Mouse (Mus musculus) hindbrain, embryonic 11.5 days (tissue): ENCODE measurements at regions not wholly inside any gene's neighbourhood (a gene's known extent, or its start where the extent isn't known, plus 50 kb on each side); places are given as distances from the start of the nearest gene placed in this dataset.
A peak's percentile ranks its signal among the peaks of the same experiment; 100 is the strongest.

Source experiments
- ATAC-seq: fragments of 200-750 bp; cut with Nextera tagmentation; 2 replicates; pipeline ENCODE4 v1.8.0; 2017; ENCODE audit warnings: mild to moderate bottlenecking, moderate TSS enrichment, moderate library complexity; ENCODE audit not compliant: low FRiP score
- DNase-seq: peaks from one replicate; pipeline ENCODE4 v3.0.0-alpha.2; 2015; ENCODE audit warnings: low spot score
- H3K27ac ChIP-seq: fragments of 300-500 bp; sonication (generic); 2 replicates; pipeline ENCODE4 v1.5.1; 2014; ENCODE audit warnings: mild to moderate bottlenecking, low read depth, low read length
- H3K27me3 ChIP-seq: fragments of 300-500 bp; sonication (generic); 2 replicates; pipeline ENCODE4 v1.6.1; 2014; ENCODE audit warnings: mild to moderate bottlenecking, low read length, moderate library complexity, mixed read lengths; ENCODE audit not compliant: control insufficient read depth, insufficient read depth
- H3K36me3 ChIP-seq: fragments of 300-500 bp; sonication (generic); 2 replicates; pipeline ENCODE4 v1.6.1; 2014; ENCODE audit warnings: mild to moderate bottlenecking, low read length, moderate library complexity, mixed read lengths; ENCODE audit not compliant: control insufficient read depth, insufficient read depth
- H3K4me1 ChIP-seq: fragments of 300-500 bp; sonication (generic); replicated peaks from 2 replicates; pipeline ENCODE4 v1.6.1; 2014; ENCODE audit warnings: low read length, mixed read lengths; ENCODE audit not compliant: control insufficient read depth, insufficient read depth
- H3K4me2 ChIP-seq: fragments of 300-500 bp; sonication (generic); replicated peaks from 2 replicates; pipeline ENCODE4 v1.6.1; 2014; ENCODE audit warnings: mild to moderate bottlenecking, low read depth, low read length
- H3K4me3 ChIP-seq: fragments of 300-500 bp; sonication (generic); 2 replicates; pipeline ENCODE4 v1.5.1; 2014; ENCODE audit warnings: low read depth, low read length
- H3K9ac ChIP-seq: fragments of 300-500 bp; sonication (generic); 2 replicates; pipeline ENCODE4 v1.6.1; 2014; ENCODE audit warnings: low read depth, low read length
- H3K9me3 ChIP-seq: fragments of 300-500 bp; sonication (generic); 2 replicates; pipeline ENCODE4 v1.6.1; 2016; ENCODE audit warnings: low read length; ENCODE audit not compliant: control insufficient read depth
- WGBS: fragments of 180-500 bp; shearing (Covaris S2); extraction: QIAGEN DNeasy Blood & Tissue Kit; methylation state at CpG from one replicate; pipeline ENCODE4 v1.1.7; 2014; 5-methylcytosine and 5-hydroxymethylcytosine counted together

DNA sequence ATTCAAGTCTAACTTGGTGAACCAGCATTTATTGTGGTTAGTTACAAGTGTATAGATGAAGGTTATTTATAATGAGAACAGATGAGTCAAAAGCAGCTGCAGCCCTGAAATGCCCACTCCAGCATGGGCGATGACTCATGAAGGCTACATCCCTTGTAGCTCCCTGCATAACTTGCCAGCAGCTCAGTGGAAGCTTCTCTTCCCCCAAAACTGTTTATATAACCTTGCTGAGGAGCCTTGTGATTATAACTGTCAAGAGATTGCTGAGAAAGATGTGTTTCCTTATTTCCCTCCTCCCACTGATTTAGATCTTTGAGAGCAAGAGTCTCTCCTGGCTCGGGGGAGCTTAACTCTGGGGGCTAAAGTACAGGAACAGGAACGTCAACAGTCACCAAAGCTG is 382.8 kb downstream of the Dnajb9 start:
- Histone ChIP-seq H3K36me3 (no peaks in the 10 kb centered on the region), H3K4me2 (no peak overlapping the region), H3K4me3 (no peak overlapping the region), H3K9me3 (no peaks in the 10 kb centered on the region), H3K9ac (no peak overlapping the region), H3K27ac (no peak overlapping the region), H3K4me1 (no peaks in the 10 kb centered on the region), H3K27me3 (no peaks in the 10 kb centered on the region)
- ATAC-seq (no peak), DNase-seq (no peak)
- WGBS, result 59% methylated on average over 3 of the region's 3 CpGs

DNA sequence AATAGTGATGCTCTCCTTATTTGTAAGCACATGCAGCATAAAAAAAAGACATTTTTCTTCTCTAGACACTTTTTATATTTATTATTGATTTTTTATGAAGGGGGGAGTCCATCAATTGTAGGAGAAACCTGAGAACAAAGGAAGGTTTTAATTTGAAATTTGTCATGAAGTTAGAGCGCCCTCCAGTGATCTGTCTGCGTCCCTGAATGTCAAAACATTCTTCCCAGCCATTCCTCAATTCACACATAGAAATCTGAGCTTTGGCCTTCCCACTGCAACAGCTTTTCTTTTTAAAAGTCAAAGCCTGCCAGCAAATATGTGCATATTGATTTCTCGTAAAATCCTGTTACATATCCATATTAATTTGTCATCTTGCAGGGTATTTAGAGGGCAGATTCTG is 396.6 kb downstream of the Dnajb9 start:
- DNase-seq (peak; percentile 54), ATAC-seq (no peak)
- WGBS, result 10% methylated on average over 3 of the region's 3 CpGs
- H3K4me3 ChIP-seq, result no peak overlapping the region
- H3K4me2 ChIP-seq, result no peak overlapping the region
- no peaks in the 10 kb centered on the region for H3K27me3 ChIP-seq
- H3K27ac ChIP-seq, result no peak overlapping the region
- H3K9ac ChIP-seq, result no peak overlapping the region
- no peaks in the 10 kb centered on the region for H3K36me3 ChIP-seq
- no peaks in the 10 kb centered on the region for H3K4me1 ChIP-seq
- H3K9me3 ChIP-seq, result no peaks in the 10 kb centered on the region

DNA sequence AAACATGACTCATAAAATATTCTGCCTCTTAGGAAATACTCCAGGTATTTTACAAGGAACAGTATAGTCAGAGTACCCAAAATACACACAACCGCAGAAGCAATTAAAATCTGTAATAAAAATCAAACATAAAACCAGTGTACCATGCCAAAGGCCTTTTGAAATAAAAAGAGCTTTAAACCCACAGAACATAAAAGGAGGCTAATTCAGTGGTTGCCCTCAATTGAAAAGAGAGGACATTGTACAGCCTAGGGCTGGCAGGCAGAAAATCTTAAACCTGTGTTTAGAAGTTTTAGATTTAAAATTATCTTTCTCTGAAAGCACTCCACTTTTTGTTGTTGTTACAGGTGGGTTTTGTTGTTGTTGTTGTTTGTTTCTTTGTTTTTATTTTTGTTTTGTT is 437.4 kb downstream of the Dnajb9 start:
- Histone ChIP-seq H3K36me3 (no peaks in the 10 kb centered on the region), H3K27ac (no peak overlapping the region), H3K4me1 (no peaks in the 10 kb centered on the region), H3K9ac (no peak overlapping the region), H3K27me3 (no peaks in the 10 kb centered on the region), H3K9me3 (no peaks in the 10 kb centered on the region), H3K4me3 (no peak overlapping the region), H3K4me2 (no peak overlapping the region)
- WGBS, result 92% methylated on average over 1 of the region's 1 CpGs
- no peak for ATAC-seq
- DNase-seq, result no peak

DNA sequence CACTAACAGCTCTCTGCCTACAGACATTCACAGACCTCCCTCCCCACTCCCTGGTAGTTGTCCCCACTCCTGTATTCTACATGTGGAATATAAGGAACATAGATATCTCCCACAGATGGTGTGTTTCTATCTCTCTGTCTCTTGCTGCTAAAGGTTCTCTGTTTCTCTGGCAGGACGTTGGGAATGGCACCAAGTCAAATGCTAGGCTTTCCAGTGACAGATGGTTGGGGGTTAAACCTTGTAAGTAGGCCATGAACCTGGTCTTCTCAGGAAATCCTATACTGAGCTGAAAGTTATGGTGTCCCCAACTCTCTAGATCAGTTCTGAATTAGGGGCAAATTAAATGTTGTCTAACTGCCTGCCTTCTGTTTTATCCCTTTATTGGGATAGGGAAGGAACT is 448.0 kb downstream of the Dnajb9 start:
- DNase-seq, result no peak
- H3K27ac ChIP-seq, result no peak overlapping the region
- 58% methylated on average over 1 of the region's 1 CpGs for WGBS

More for the DNA sequence above, 448.0 kb downstream of the Dnajb9 start:
- H3K9ac ChIP-seq, result no peak overlapping the region
- H3K4me1 ChIP-seq, result no peaks in the 10 kb centered on the region
- H3K27me3 ChIP-seq, result no peaks in the 10 kb centered on the region
- no peak overlapping the region for H3K4me3 ChIP-seq
- no peak for ATAC-seq
- no peak overlapping the region for H3K4me2 ChIP-seq
- H3K36me3 ChIP-seq, result no peaks in the 10 kb centered on the region
- no peaks in the 10 kb centered on the region for H3K9me3 ChIP-seq
